Comparison of ENCODE assay signal across 8 mouse cellular contexts in genomic region chr2:131190344-131191004, GRCm38 (mm10). TPM values are rescaled to one million over a fixed set of nuclear protein-coding genes. Genes with fewer than 3 reads are reported as not detected.
DNase-seq lines count a peak whose midpoint lies in the region; ATAC-seq and TF ChIP-seq lines count a peak whose summit lies in the region.

No protein-coding gene starts in this region.

- WGBS in lung, embryonic 16.5 days, result 36% methylated on average over 10 of the region's 10 CpGs
- 16% methylated on average over 10 of the region's 10 CpGs for WGBS in hindbrain, embryonic 12.5 days
- 37% methylated on average over 10 of the region's 10 CpGs for WGBS in limb, embryonic 14.5 days

- TF ChIP-seq POLR2A in limb, embryonic 14.5 days (IDR thresholded peaks at IDR 0.05; ENCODE audit: borderline replicate concordance, extremely low read depth, insufficient read depth, insufficient read length), result no peak

- H3K36me3 ChIP-seq in lung, embryonic 16.5 days (ENCODE audit: control insufficient read depth, insufficient read depth, low read length), result peaks cover 24% of the 10 kb centered on the region
- H3K36me3 ChIP-seq in hindbrain, embryonic 12.5 days, result peaks cover 35% of the 10 kb centered on the region
- peaks cover 52% of the 10 kb centered on the region for H3K36me3 ChIP-seq in limb, embryonic 14.5 days (ENCODE audit: control insufficient read depth, insufficient read depth, low read length)

- DNase-seq in lung, postnatal 14 days, result no peak
- peak; percentile 55 for DNase-seq in limb, embryonic 14.5 days (ENCODE audit: low spot score)
- DNase-seq in retina, embryonic 14.5 days (ENCODE audit: low spot score), result peak; percentile 79
- DNase-seq in testis, postnatal 10 days (ENCODE audit: low spot score), result no peak
- DNase-seq in adrenal gland, postnatal 25 days, result no peak

- H3K27me3 ChIP-seq in lung, embryonic 16.5 days (ENCODE audit: control insufficient read depth, insufficient read depth, low read depth, low read length), result no peaks in the 10 kb centered on the region
- peaks cover 3% of the 10 kb centered on the region; the same call in 1 of the 2 replicates for H3K27me3 ChIP-seq in hindbrain, embryonic 12.5 days
- H3K27me3 ChIP-seq in limb, embryonic 14.5 days (ENCODE audit: control insufficient read depth, insufficient read depth, low read length), result no peaks in the 10 kb centered on the region

- no peak overlapping the region for H3K4me3 ChIP-seq in lung, embryonic 16.5 days (ENCODE audit: low read length)
- H3K4me3 ChIP-seq in hindbrain, embryonic 12.5 days, result 0 out of 2 replicates have a peak overlapping the region, but pooled peaks have one; percentile 3
- no peak overlapping the region for H3K4me3 ChIP-seq in limb, embryonic 14.5 days (replicated peaks; ENCODE audit: low read length)

- peak overlapping the region; percentile 39; the same call in 1 of the 2 replicates for H3K9ac ChIP-seq in lung, embryonic 16.5 days (ENCODE audit: low read length)
- H3K9ac ChIP-seq in hindbrain, embryonic 12.5 days, result no peak overlapping the region
- H3K9ac ChIP-seq in limb, embryonic 14.5 days (ENCODE audit: low read depth, low read length, severe bottlenecking), result no peak overlapping the region

- H3K4me2 ChIP-seq in lung, embryonic 16.5 days (ENCODE audit: low read depth, low read length), result no peak overlapping the region
- peak overlapping the region; percentile 29; the same call in 1 of the 2 replicates for H3K4me2 ChIP-seq in hindbrain, embryonic 12.5 days (replicated peaks)
- no peak overlapping the region for H3K4me2 ChIP-seq in limb, embryonic 14.5 days (replicated peaks; ENCODE audit: low read depth, low read length, severe bottlenecking)

- H3K4me1 ChIP-seq in lung, embryonic 16.5 days (replicated peaks; ENCODE audit: control insufficient read depth, insufficient read depth, low read length), result peaks cover 24% of the 10 kb centered on the region
- peaks cover 46% of the 10 kb centered on the region for H3K4me1 ChIP-seq in hindbrain, embryonic 12.5 days
- H3K4me1 ChIP-seq in limb, embryonic 14.5 days (ENCODE audit: control insufficient read depth, insufficient read depth, low read length), result peaks cover 17% of the 10 kb centered on the region

- H3K9me3 ChIP-seq in lung, embryonic 16.5 days (ENCODE audit: control insufficient read depth, low read length), result no peaks in the 10 kb centered on the region
- no peaks in the 10 kb centered on the region for H3K9me3 ChIP-seq in hindbrain, embryonic 12.5 days (replicated peaks)
- no peaks in the 10 kb centered on the region for H3K9me3 ChIP-seq in limb, embryonic 14.5 days (ENCODE audit: control insufficient read depth, low read length)

- H3K27ac ChIP-seq in lung, embryonic 16.5 days (ENCODE audit: low read length), result no peak overlapping the region; the same call in 1 of the 2 replicates
- H3K27ac ChIP-seq in hindbrain, embryonic 12.5 days, result peak overlapping the region; percentile 87
- H3K27ac ChIP-seq in limb, embryonic 14.5 days (replicated peaks; ENCODE audit: low read depth, low read length), result 0 out of 2 replicates have a peak overlapping the region, but pooled peaks have one; percentile 19

- no peak for ATAC-seq in lung, embryonic 16.5 days (ENCODE audit: low read depth)
- ATAC-seq in hindbrain, embryonic 12.5 days (ENCODE audit: low FRiP score), result peak; percentile 71
- ATAC-seq in limb, embryonic 14.5 days (ENCODE audit: low FRiP score, low read depth), result peak; percentile 50; the same call in 1 of the 2 replicates
- ATAC-seq in cerebellum, adult (ENCODE audit: insufficient number of reproducible peaks, low FRiP score, low TSS enrichment), result no peak

RNA-seq across cellular contexts. Expression of gene Spef1, which starts 3.4 kb away (rescaled TPM):
- polyA plus RNA-seq in lung, embryonic 16.5 days (2015; fragmentation: Nextera tagmentation; extraction: Ambion mirVana), result 6.5 and 8.8 TPM in 2 replicates
- 8.9 and 9.2 TPM in 2 replicates for polyA plus RNA-seq in hindbrain, embryonic 12.5 days (2016; fragmentation: Nextera tagmentation; extraction: Ambion mirVana)
- polyA plus RNA-seq in limb, embryonic 14.5 days (2012; rRNA removed), result 16.3 and 18.2 TPM in 2 replicates
- polyA plus RNA-seq in limb, embryonic 14.5 days (2014; fragmentation: Nextera tagmentation; extraction: Ambion mirVana), result 6.7 and 8.1 TPM in 2 replicates
- 5.0 and 7.6 TPM in 2 replicates for total RNA-seq in adrenal gland, postnatal 25 days (2021)

RNA-seq across cellular contexts. Expression of gene Cdc25b, which starts 3.7 kb away (rescaled TPM):
- polyA plus RNA-seq in lung, embryonic 16.5 days (2015; fragmentation: Nextera tagmentation; extraction: Ambion mirVana), result 61.0 TPM in 2 replicates
- 69.8 and 85.7 TPM in 2 replicates for polyA plus RNA-seq in hindbrain, embryonic 12.5 days (2016; fragmentation: Nextera tagmentation; extraction: Ambion mirVana)
- polyA plus RNA-seq in limb, embryonic 14.5 days (2012; rRNA removed), result 76.4 and 88.9 TPM in 2 replicates
- 52.1 and 56.2 TPM in 2 replicates for polyA plus RNA-seq in limb, embryonic 14.5 days (2014; fragmentation: Nextera tagmentation; extraction: Ambion mirVana)
- 8.3 and 10.8 TPM in 2 replicates for total RNA-seq in adrenal gland, postnatal 25 days (2021)

RNA-seq across cellular contexts. Expression of gene Cenpb, which starts 10.6 kb away (rescaled TPM):
- polyA plus RNA-seq in lung, embryonic 16.5 days (2015; fragmentation: Nextera tagmentation; extraction: Ambion mirVana), result 8.4 and 9.5 TPM in 2 replicates
- 18.3 and 18.5 TPM in 2 replicates for polyA plus RNA-seq in hindbrain, embryonic 12.5 days (2016; fragmentation: Nextera tagmentation; extraction: Ambion mirVana)
- polyA plus RNA-seq in limb, embryonic 14.5 days (2012; rRNA removed), result 48.3 and 56.4 TPM in 2 replicates
- polyA plus RNA-seq in limb, embryonic 14.5 days (2014; fragmentation: Nextera tagmentation; extraction: Ambion mirVana), result 9.2 and 12.2 TPM in 2 replicates
- 52.9 and 66.5 TPM in 2 replicates for total RNA-seq in adrenal gland, postnatal 25 days (2021)

RNA-seq across cellular contexts. Expression of gene Ap5s1, which starts 16.4 kb away (rescaled TPM):
- polyA plus RNA-seq in lung, embryonic 16.5 days (2015; fragmentation: Nextera tagmentation; extraction: Ambion mirVana), result 29.0 and 29.7 TPM in 2 replicates
- polyA plus RNA-seq in hindbrain, embryonic 12.5 days (2016; fragmentation: Nextera tagmentation; extraction: Ambion mirVana), result 28.4 and 29.1 TPM in 2 replicates
- polyA plus RNA-seq in limb, embryonic 14.5 days (2012; rRNA removed), result 29.5 and 50.9 TPM in 2 replicates
- polyA plus RNA-seq in limb, embryonic 14.5 days (2014; fragmentation: Nextera tagmentation; extraction: Ambion mirVana), result 25.9 and 26.7 TPM in 2 replicates
- total RNA-seq in adrenal gland, postnatal 25 days (2021), result 18.6 and 24.5 TPM in 2 replicates

RNA-seq across cellular contexts. Expression of gene 1700037H04Rik, which starts 30.6 kb away (rescaled TPM):
- polyA plus RNA-seq in lung, embryonic 16.5 days (2015; fragmentation: Nextera tagmentation; extraction: Ambion mirVana), result 57.9 and 63.5 TPM in 2 replicates
- 87.4 and 89.7 TPM in 2 replicates for polyA plus RNA-seq in hindbrain, embryonic 12.5 days (2016; fragmentation: Nextera tagmentation; extraction: Ambion mirVana)
- 62.7 and 76.1 TPM in 2 replicates for polyA plus RNA-seq in limb, embryonic 14.5 days (2012; rRNA removed)
- 59.4 and 67.4 TPM in 2 replicates for polyA plus RNA-seq in limb, embryonic 14.5 days (2014; fragmentation: Nextera tagmentation; extraction: Ambion mirVana)
- 59.8 and 74.8 TPM in 2 replicates for total RNA-seq in adrenal gland, postnatal 25 days (2021)

Comparison
In these comparisons a context has a peak if more than half of its experiments do, and no peak if none do; other contexts are left out.
1. ATAC-seq: peak in hindbrain, embryonic 12.5 days (single experiment) and limb, embryonic 14.5 days (single experiment); none in lung, embryonic 16.5 days (single experiment) and cerebellum, adult (single experiment).
2. DNase-seq: peak in limb, embryonic 14.5 days (single experiment) and retina, embryonic 14.5 days (single experiment); none in lung, postnatal 14 days (single experiment), testis, postnatal 10 days (single experiment) and adrenal gland, postnatal 25 days (single experiment).